Mouse (Mus musculus): ENCODE data around the gene Hgf. TPM values are rescaled to one million over a fixed set of nuclear protein-coding genes. Genes with fewer than 3 reads are reported as not detected.

The Hgf gene
- 0.26 and 0.68 TPM in 2 replicates for polyA plus RNA-seq (2012; rRNA removed)

DNA sequence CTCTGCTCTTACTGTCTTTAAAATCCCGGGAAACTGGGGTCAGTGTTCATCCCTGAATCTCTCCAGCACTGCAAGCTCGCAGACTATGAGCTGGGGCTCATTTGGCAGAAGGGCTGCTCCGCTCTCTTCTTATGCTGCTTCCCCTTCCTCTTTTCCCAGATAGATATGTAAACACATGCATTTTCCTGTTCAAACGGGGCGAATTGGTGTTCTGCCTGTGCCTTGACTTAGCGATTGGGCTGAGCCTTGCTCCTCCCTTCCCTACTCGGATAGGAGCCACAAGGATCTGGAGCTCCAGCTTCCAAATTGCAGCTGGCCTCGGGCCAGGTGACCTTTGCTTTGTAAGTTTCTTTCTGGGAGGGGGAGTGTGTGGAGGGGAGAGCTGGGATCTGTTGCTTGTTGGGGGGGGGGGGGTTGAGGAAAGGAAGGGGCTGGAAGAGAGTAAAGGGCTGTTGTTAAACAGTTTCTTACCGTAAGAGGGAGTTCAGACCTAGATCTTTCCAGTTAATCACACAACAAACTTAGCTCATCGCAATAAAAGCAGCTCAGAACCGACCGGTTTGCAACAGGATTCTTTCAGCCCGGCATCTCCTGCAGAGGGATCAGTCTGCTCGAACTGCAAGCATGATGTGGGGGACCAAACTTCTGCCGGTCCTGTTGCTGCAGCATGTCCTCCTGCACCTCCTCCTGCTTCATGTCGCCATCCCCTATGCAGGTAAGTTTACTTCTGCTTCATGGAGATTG lies at the start of gene Hgf:
Hgf (plus strand) TSS at position 192 of the 744 bp plus-strand sequence.

Other genes with a start within 250 kb of the Hgf start
- not detected in 2 replicates for gene Gm28710, start 238.3 kb downstream of the Hgf start, polyA plus RNA-seq (2012; rRNA removed)